Mouse (Mus musculus) 3134 (cell line): ENCODE data around the gene Gm49416.
"Not testable (repeated sequence)": the region's sequence is repeated elsewhere in the genome, so short reads cannot be mapped to it uniquely, and the experiment has no call there.

Experiments
- DNase-seq: peaks from one replicate; pipeline ENCODE4 v3.0.0-alpha.2; 2011; ENCODE audit warnings: low spot score; ENCODE audit not compliant: insufficient read length; ENCODE audit errors: extremely low read depth

The Gm49416 gene

GRCm38 (mm10) chr19:8888511-8889385 lies at the start of gene Gm49416, which contains the start of gene 1810009A15Rik:
TSS of gene Gm49416 (plus strand) at chr19:8888926.
TSS of gene 1810009A15Rik (plus strand) at chr19:8888853.
- peak; percentile 88 for DNase-seq

- DNase-seq = no peak
Observed at GRCm38 (mm10) chr19:8839103-8839907, 49.4 kb upstream of the Gm49416 start, which contains the start of gene Gng3. TSS of gene Gng3 (minus strand) at chr19:8839194.

GRCm38 (mm10) chr19:8839908-8840791 lies 48.6 kb upstream of the Gm49416 start:
- DNase-seq = peak; percentile 19

GRCm38 (mm10) chr19:8841012-8841411 lies 47.7 kb upstream of the Gm49416 start:
- DNase-seq = no peak

GRCm38 (mm10) chr19:8842961-8843360 lies 45.8 kb upstream of the Gm49416 start:
- no peak for DNase-seq

GRCm38 (mm10) chr19:8844371-8845129 lies 44.2 kb upstream of the Gm49416 start:
- DNase-seq = no peak

- DNase-seq = no peak
Observed at GRCm38 (mm10) chr19:8848356-8848755, 40.4 kb upstream of the Gm49416 start.

- DNase-seq = peak; percentile 73
Observed at GRCm38 (mm10) chr19:8850402-8850901, 38.3 kb upstream of the Gm49416 start, which contains the start of gene Lrrn4cl. TSS of gene Lrrn4cl (plus strand) at chr19:8850768.

- DNase-seq = no peak
Observed at GRCm38 (mm10) chr19:8851639-8852038, 37.1 kb upstream of the Gm49416 start.

- no peak for DNase-seq
Observed at GRCm38 (mm10) chr19:8852236-8852928, 36.3 kb upstream of the Gm49416 start.

GRCm38 (mm10) chr19:8853117-8853516 lies 35.6 kb upstream of the Gm49416 start:
- no peak for DNase-seq

- no peak for DNase-seq
Observed at GRCm38 (mm10) chr19:8857689-8858088, 31.0 kb upstream of the Gm49416 start.

GRCm38 (mm10) chr19:8859018-8859417 lies 29.7 kb upstream of the Gm49416 start:
- DNase-seq = no peak

GRCm38 (mm10) chr19:8864265-8864664 lies 24.5 kb upstream of the Gm49416 start:
- DNase-seq = no peak

GRCm38 (mm10) chr19:8870381-8870780 lies 18.3 kb upstream of the Gm49416 start:
- not testable (repeated sequence) for DNase-seq

GRCm38 (mm10) chr19:8870838-8871237 lies 17.9 kb upstream of the Gm49416 start:
- no peak for DNase-seq

- peak; percentile 93 for DNase-seq
Observed at GRCm38 (mm10) chr19:8871267-8872186, 17.2 kb upstream of the Gm49416 start, which contains the start of gene Ubxn1. TSS of gene Ubxn1 (plus strand) at chr19:8871496.
